Mouse (Mus musculus): ENCODE measurements around the gene Aprt.
"Not testable (repeated sequence)": the region's sequence is repeated elsewhere in the genome, so short reads cannot be mapped to it uniquely, and the experiment has no call there.

The Aprt gene

GRCm38 (mm10) chr8:122586171-122586570 lies 9.5 kb upstream of the Aprt start:
- DNase-seq (ENCODE audit: low read depth, low spot score): no peak

GRCm38 (mm10) chr8:122585411-122585891 lies 8.7 kb upstream of the Aprt start:
- DNase-seq (ENCODE audit: low read depth, low spot score): no peak

- DNase-seq (ENCODE audit: low read depth, low spot score): no peak
These were observed 8.3 kb upstream of the Aprt start for GRCm38 (mm10) chr8:122584981-122585380.

GRCm38 (mm10) chr8:122580926-122581325 lies 4.2 kb upstream of the Aprt start:
- no peak for DNase-seq (ENCODE audit: low read depth, low spot score)

- no peak for DNase-seq (ENCODE audit: low read depth, low spot score)
These were observed 2.5 kb upstream of the Aprt start for GRCm38 (mm10) chr8:122579196-122579595.

GRCm38 (mm10) chr8:122577116-122577515 lies 407 bp upstream of the Aprt start:
- no peak for DNase-seq (ENCODE audit: low read depth, low spot score)

- no peak for DNase-seq (ENCODE audit: low read depth, low spot score)
These were observed 718 bp downstream of the Aprt start for GRCm38 (mm10) chr8:122575735-122576647.

- no peak for DNase-seq (ENCODE audit: low read depth, low spot score)
These were observed 1.4 kb downstream of the Aprt start for GRCm38 (mm10) chr8:122575286-122575685.

- no peak for DNase-seq (ENCODE audit: low read depth, low spot score)
These were observed 1.9 kb downstream of the Aprt start for GRCm38 (mm10) chr8:122574667-122575251.

GRCm38 (mm10) chr8:122574264-122574663 lies 2.4 kb downstream of the Aprt start:
- no peak for DNase-seq (ENCODE audit: low read depth, low spot score)

- no peak for DNase-seq (ENCODE audit: low read depth, low spot score)
These were observed 3.1 kb downstream of the Aprt start for GRCm38 (mm10) chr8:122573577-122573976.

- DNase-seq (ENCODE audit: low read depth, low spot score): not testable (repeated sequence)
These were observed 3.5 kb downstream of the Aprt start for GRCm38 (mm10) chr8:122573176-122573575.

GRCm38 (mm10) chr8:122572751-122573150 lies 4.0 kb downstream of the Aprt start:
- no peak for DNase-seq (ENCODE audit: low read depth, low spot score)

- no peak for DNase-seq (ENCODE audit: low read depth, low spot score)
These were observed 4.9 kb downstream of the Aprt start for GRCm38 (mm10) chr8:122571750-122572267.

GRCm38 (mm10) chr8:122571153-122571552 lies 5.6 kb downstream of the Aprt start:
- no peak for DNase-seq (ENCODE audit: low read depth, low spot score)

GRCm38 (mm10) chr8:122569996-122570395 lies 6.7 kb downstream of the Aprt start:
- no peak for DNase-seq (ENCODE audit: low read depth, low spot score)

- no peak for DNase-seq (ENCODE audit: low read depth, low spot score)
These were observed 7.4 kb downstream of the Aprt start for GRCm38 (mm10) chr8:122569329-122569728.

GRCm38 (mm10) chr8:122568881-122569309 lies 7.8 kb downstream of the Aprt start:
- no peak for DNase-seq (ENCODE audit: low read depth, low spot score)

- no peak for DNase-seq (ENCODE audit: low read depth, low spot score)
These were observed 8.6 kb downstream of the Aprt start for GRCm38 (mm10) chr8:122568109-122568504.

- DNase-seq (ENCODE audit: low read depth, low spot score): peak; percentile 91
These were observed 9.2 kb downstream of the Aprt start, which contains the start of gene Cdt1 for GRCm38 (mm10) chr8:122567361-122568108. Gene Cdt1 (plus strand): TSS chr8:122568015.

GRCm38 (mm10) chr8:122566766-122567165 lies 9.9 kb downstream of the Aprt start:
- DNase-seq (ENCODE audit: low read depth, low spot score): peak; percentile 64
